In the genomic region with DNA sequence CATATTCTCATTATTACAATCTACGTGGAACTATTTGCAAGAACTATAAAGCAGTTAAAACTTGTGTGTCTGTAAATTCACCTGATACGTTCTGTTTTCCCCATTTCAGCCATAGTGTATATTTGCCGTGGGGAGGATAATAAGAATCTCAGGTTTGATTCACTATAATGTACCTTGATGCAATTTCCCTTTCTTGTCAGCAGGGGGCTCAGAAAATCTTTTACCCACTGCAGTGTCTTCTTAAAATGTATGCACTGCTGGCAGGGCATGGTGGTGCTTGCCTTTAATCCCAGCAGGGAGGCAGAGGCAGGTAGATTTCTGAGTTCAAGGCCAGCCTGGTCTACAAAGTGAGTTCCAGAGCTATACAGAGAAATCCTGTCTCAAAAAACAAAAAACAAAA, we compare ENCODE assay signal across 17 mouse cellular contexts.
A peak's percentile ranks its signal among the peaks of the same experiment; 100 is the strongest.
DNase-seq lines count a peak whose midpoint lies in the region; ATAC-seq and TF ChIP-seq lines count a peak whose summit lies in the region.
"Had no signal": no experiment of that assay in that cellular context is flagged by ENCODE, and none has a peak within 500 bp of the region (broad histone marks: within the 10 kb centered on the region; RNA-seq: fewer than 3 reads in every experiment).

No protein-coding gene starts in this region.

- ATAC-seq in forebrain, postnatal 0 days = no peak
- ATAC-seq in forebrain, embryonic 16.5 days = no peak
- 0 out of 2 replicates have a peak, but pooled peaks have one; percentile 59 for ATAC-seq in megakaryocyte-erythroid progenitor cell, adult 5-6 weeks (replicated peaks; ENCODE audit: low FRiP score, low TSS enrichment, poor library complexity, severe bottlenecking)
- no peak for ATAC-seq in intestine, embryonic 16.5 days

- WGBS in forebrain, postnatal 0 days = 82% methylated on average over 3 of the region's 3 CpGs
- 76% methylated on average over 3 of the region's 3 CpGs for WGBS in forebrain, embryonic 16.5 days
- 83% methylated on average over 3 of the region's 3 CpGs for WGBS in intestine, embryonic 16.5 days

- no peaks in the 10 kb centered on the region for H3K9me3 ChIP-seq in forebrain, postnatal 0 days (ENCODE audit: low read length)
- no peaks in the 10 kb centered on the region for H3K9me3 ChIP-seq in forebrain, embryonic 16.5 days (ENCODE audit: control insufficient read depth, low read length)
- H3K9me3 ChIP-seq in intestine, embryonic 16.5 days (ENCODE audit: control insufficient read depth, low read length) = no peaks in the 10 kb centered on the region
- H3K9me3 ChIP-seq: heart, embryonic 13.5 days; hindbrain, embryonic 15.5 days; neural tube, embryonic 13.5 days had no signal

- peak; percentile 39 for TF ChIP-seq CTCF in forebrain, postnatal 0 days (IDR thresholded peaks at IDR 0.05; ENCODE audit: low read depth)
- peak; percentile 58 for TF ChIP-seq CTCF in left cerebral cortex, adult 2 months (IDR thresholded peaks at IDR 0.05)

- H3K4me3 ChIP-seq in forebrain, postnatal 0 days (ENCODE audit: low read depth, low read length) = no peak overlapping the region
- H3K4me3 ChIP-seq in forebrain, embryonic 16.5 days (replicated peaks; ENCODE audit: low read length) = no peak overlapping the region
- H3K4me3 ChIP-seq in left cerebral cortex, adult 2 months = no peak overlapping the region
- H3K4me3 ChIP-seq in intestine, embryonic 16.5 days (ENCODE audit: low read length) = no peak overlapping the region
- H3K4me3 ChIP-seq: erythroblast, embryonic 14.5 days; heart, embryonic 13.5 days; hindbrain, embryonic 15.5 days; neural tube, embryonic 13.5 days had no signal

- H3K9ac ChIP-seq in forebrain, postnatal 0 days = no peak overlapping the region
- no peak overlapping the region for H3K9ac ChIP-seq in forebrain, embryonic 16.5 days (replicated peaks; ENCODE audit: low read depth, low read length)
- no peak overlapping the region for H3K9ac ChIP-seq in intestine, embryonic 16.5 days (ENCODE audit: low read depth, low read length)
- H3K9ac ChIP-seq: heart, embryonic 13.5 days; hindbrain, embryonic 15.5 days; neural tube, embryonic 13.5 days had no signal

- H3K36me3 ChIP-seq in forebrain, postnatal 0 days (ENCODE audit: insufficient read depth) = no peaks in the 10 kb centered on the region
- H3K36me3 ChIP-seq in forebrain, embryonic 16.5 days (ENCODE audit: control insufficient read depth, insufficient read depth) = no peaks in the 10 kb centered on the region
- no peaks in the 10 kb centered on the region for H3K36me3 ChIP-seq in intestine, embryonic 16.5 days (ENCODE audit: control insufficient read depth, insufficient read depth, low read length)
- H3K36me3 ChIP-seq: heart, embryonic 13.5 days; hindbrain, embryonic 15.5 days; neural tube, embryonic 13.5 days had no signal

- no peak for DNase-seq in forebrain, postnatal 0 days
- DNase-seq in left cerebral cortex, adult 2 months (ENCODE audit: extremely low spot score in 1 of 2, low spot score in 2 of 2) = no peak
- no peak for DNase-seq in left cerebral cortex, postnatal 36 days (ENCODE audit: low spot score in 2 of 2)
- DNase-seq in ES-CJ7 (ENCODE audit: low read depth, low spot score) = peak; percentile 37
- no peak for DNase-seq in Muller cell, postnatal 12 days (ENCODE audit: inconsistent ontology term)
- DNase-seq: cerebellum, postnatal 36 days; left cerebral cortex, postnatal 4 days; lung, adult 2 months; thymus, postnatal 14 days had no signal

- intact Hi-C loops in left cerebral cortex, adult 2 months (cut with DNase I) = loop anchor here (5.0 kb wide), 1 partner anchor 695 kb away; no protein-coding TSS in a partner anchor
- intact Hi-C loops in left cerebral cortex, postnatal 36 days (cut with DNase I) = no loop called here

- no peaks in the 10 kb centered on the region for H3K27me3 ChIP-seq in forebrain, postnatal 0 days (ENCODE audit: insufficient read depth, low read length)
- H3K27me3 ChIP-seq in forebrain, embryonic 16.5 days (replicated peaks; ENCODE audit: control insufficient read depth, insufficient read depth, low read length) = no peaks in the 10 kb centered on the region
- H3K27me3 ChIP-seq in intestine, embryonic 16.5 days (replicated peaks; ENCODE audit: control insufficient read depth, insufficient read depth, low read length) = no peaks in the 10 kb centered on the region
- H3K27me3 ChIP-seq: heart, embryonic 13.5 days; hindbrain, embryonic 15.5 days; neural tube, embryonic 13.5 days had no signal

- no peak overlapping the region for H3K27ac ChIP-seq in forebrain, postnatal 0 days (ENCODE audit: low read depth, low read length)
- no peak overlapping the region for H3K27ac ChIP-seq in forebrain, embryonic 16.5 days (ENCODE audit: low read length)
- no peak overlapping the region for H3K27ac ChIP-seq in left cerebral cortex, adult 2 months
- no peak overlapping the region for H3K27ac ChIP-seq in intestine, embryonic 16.5 days (ENCODE audit: low read length)
- H3K27ac ChIP-seq: heart, embryonic 13.5 days; hindbrain, embryonic 15.5 days; neural tube, embryonic 13.5 days had no signal

- H3K4me1 ChIP-seq in forebrain, postnatal 0 days (ENCODE audit: insufficient read depth) = no peaks in the 10 kb centered on the region
- H3K4me1 ChIP-seq in forebrain, embryonic 16.5 days (replicated peaks; ENCODE audit: control insufficient read depth, insufficient read depth, low read length) = no peaks in the 10 kb centered on the region
- H3K4me1 ChIP-seq in intestine, embryonic 16.5 days (ENCODE audit: control insufficient read depth, insufficient read depth, low read length) = no peaks in the 10 kb centered on the region
- H3K4me1 ChIP-seq: heart, embryonic 13.5 days; hindbrain, embryonic 15.5 days; neural tube, embryonic 13.5 days had no signal

- H3K4me2 ChIP-seq in forebrain, postnatal 0 days (ENCODE audit: low read depth) = no peak overlapping the region
- no peak overlapping the region for H3K4me2 ChIP-seq in forebrain, embryonic 16.5 days (ENCODE audit: low read length)
- H3K4me2 ChIP-seq in intestine, embryonic 16.5 days (ENCODE audit: low read depth, low read length) = no peak overlapping the region
- H3K4me2 ChIP-seq: heart, embryonic 13.5 days; hindbrain, embryonic 15.5 days; midbrain, embryonic 11.5 days; neural tube, embryonic 13.5 days had no signal
